Mouse (Mus musculus): ENCODE results near the gene Mllt10. TPM values are rescaled to one million over a fixed set of nuclear protein-coding genes. Genes with fewer than 3 reads are reported as not detected.

Gene Mllt10
- polyA plus RNA-seq, 1 experiment = 27.4 TPM

GRCm38 (mm10) chr2:18116432-18116831, 61.4 kb downstream of the Mllt10 start:
- TF ChIP-seq POLR2A (IDR thresholded peaks at IDR 0.05; ENCODE audit: low read depth, low read length) = no peak
- no peak for TF ChIP-seq CTCF (IDR thresholded peaks at IDR 0.05; ENCODE audit: extremely low read depth, insufficient read depth, insufficient read length, insufficient replicate concordance)
- 88% methylated on average over 3 of the region's 3 CpGs for WGBS
- DNase-seq (ENCODE audit: low read depth in 1 of 2, low spot score in 2 of 2) = no peak

GRCm38 (mm10) chr2:18138131-18138530, 83.1 kb downstream of the Mllt10 start:
- no peaks in the 10 kb centered on the region for H3K4me1 ChIP-seq (ENCODE audit: control insufficient read depth, insufficient read depth, insufficient read length)
- H3K27me3 ChIP-seq (ENCODE audit: control insufficient read depth, insufficient read depth, low read length) = no peaks in the 10 kb centered on the region
- peaks cover 11% of the 10 kb centered on the region; the same call in 1 of the 2 replicates for H3K36me3 ChIP-seq (ENCODE audit: control insufficient read depth, insufficient read depth, low read length)
- H3K4me3 ChIP-seq (ENCODE audit: extremely low read depth, insufficient read depth, insufficient read length) = no peak overlapping the region
- DNase-seq (ENCODE audit: low read depth in 1 of 2, low spot score in 2 of 2) = no peak
- no peak overlapping the region for H3K27ac ChIP-seq (ENCODE audit: insufficient read depth, low read length)
- TF ChIP-seq POLR2A (IDR thresholded peaks at IDR 0.05; ENCODE audit: low read depth, low read length) (no peak), CTCF (IDR thresholded peaks at IDR 0.05; ENCODE audit: extremely low read depth, insufficient read depth, insufficient read length, insufficient replicate concordance) (no peak)
- 92% methylated on average over 2 of the region's 2 CpGs for WGBS

More at GRCm38 (mm10) chr2:18116432-18116831, 61.4 kb downstream of the Mllt10 start:
- Histone ChIP-seq H3K27ac (ENCODE audit: insufficient read depth, low read length) (no peak overlapping the region), H3K36me3 (ENCODE audit: control insufficient read depth, insufficient read depth, low read length) (0 out of 2 replicates have a peak, but pooled peaks cover under 1% of the 10 kb centered on the region), H3K4me3 (ENCODE audit: extremely low read depth, insufficient read depth, insufficient read length) (no peak overlapping the region), H3K27me3 (ENCODE audit: control insufficient read depth, insufficient read depth, low read length) (no peaks in the 10 kb centered on the region), H3K4me1 (ENCODE audit: control insufficient read depth, insufficient read depth, insufficient read length) (no peaks in the 10 kb centered on the region; the same call in 1 of the 2 replicates)

- H3K27ac ChIP-seq (ENCODE audit: insufficient read depth, low read length) = no peak overlapping the region
- DNase-seq (ENCODE audit: low read depth in 1 of 2, low spot score in 2 of 2) = no peak
- no peak for TF ChIP-seq CTCF (IDR thresholded peaks at IDR 0.05; ENCODE audit: extremely low read depth, insufficient read depth, insufficient read length, insufficient replicate concordance)
- TF ChIP-seq POLR2A (IDR thresholded peaks at IDR 0.05; ENCODE audit: low read depth, low read length) = no peak
- no peaks in the 10 kb centered on the region for H3K27me3 ChIP-seq (ENCODE audit: control insufficient read depth, insufficient read depth, low read length)
- no peak overlapping the region for H3K4me3 ChIP-seq (ENCODE audit: extremely low read depth, insufficient read depth, insufficient read length)
- H3K36me3 ChIP-seq (ENCODE audit: control insufficient read depth, insufficient read depth, low read length) = peaks cover 11% of the 10 kb centered on the region; the same call in 1 of the 2 replicates
- 98% methylated on average over 5 of the region's 5 CpGs for WGBS
- no peaks in the 10 kb centered on the region for H3K4me1 ChIP-seq (ENCODE audit: control insufficient read depth, insufficient read depth, insufficient read length)
Observed at GRCm38 (mm10) chr2:18139646-18140045, 84.6 kb downstream of the Mllt10 start.

- 92% methylated on average over 3 of the region's 3 CpGs for WGBS
- peaks cover 9% of the 10 kb centered on the region for H3K36me3 ChIP-seq (ENCODE audit: control insufficient read depth, insufficient read depth, low read length)
Observed at GRCm38 (mm10) chr2:18156131-18156530, 101.1 kb downstream of the Mllt10 start.

GRCm38 (mm10) chr2:18159426-18159825, 104.4 kb downstream of the Mllt10 start:
- TF ChIP-seq CTCF (IDR thresholded peaks at IDR 0.05; ENCODE audit: extremely low read depth, insufficient read depth, insufficient read length, insufficient replicate concordance) = no peak
- TF ChIP-seq POLR2A (IDR thresholded peaks at IDR 0.05; ENCODE audit: low read depth, low read length) = no peak
- Histone ChIP-seq H3K4me3 (ENCODE audit: extremely low read depth, insufficient read depth, insufficient read length) (no peak overlapping the region), H3K27ac (ENCODE audit: insufficient read depth, low read length) (no peak overlapping the region), H3K4me1 (ENCODE audit: control insufficient read depth, insufficient read depth, insufficient read length) (no peaks in the 10 kb centered on the region), H3K27me3 (ENCODE audit: control insufficient read depth, insufficient read depth, low read length) (no peaks in the 10 kb centered on the region), H3K36me3 (ENCODE audit: control insufficient read depth, insufficient read depth, low read length) (peaks cover 17% of the 10 kb centered on the region)
- WGBS = 92% methylated on average over 3 of the region's 3 CpGs
- no peak for DNase-seq (ENCODE audit: low read depth in 1 of 2, low spot score in 2 of 2)

More at GRCm38 (mm10) chr2:18156131-18156530, 101.1 kb downstream of the Mllt10 start:
- TF ChIP-seq CTCF (IDR thresholded peaks at IDR 0.05; ENCODE audit: extremely low read depth, insufficient read depth, insufficient read length, insufficient replicate concordance) = no peak
- TF ChIP-seq POLR2A (IDR thresholded peaks at IDR 0.05; ENCODE audit: low read depth, low read length) = no peak
- H3K27ac ChIP-seq (ENCODE audit: insufficient read depth, low read length) = no peak overlapping the region
- H3K4me3 ChIP-seq (ENCODE audit: extremely low read depth, insufficient read depth, insufficient read length) = no peak overlapping the region
- H3K27me3 ChIP-seq (ENCODE audit: control insufficient read depth, insufficient read depth, low read length) = no peaks in the 10 kb centered on the region
- DNase-seq (ENCODE audit: low read depth in 1 of 2, low spot score in 2 of 2) = no peak
- H3K4me1 ChIP-seq (ENCODE audit: control insufficient read depth, insufficient read depth, insufficient read length) = no peaks in the 10 kb centered on the region

GRCm38 (mm10) chr2:18160992-18161391, 106.0 kb downstream of the Mllt10 start:
- 94% methylated on average over 5 of the region's 5 CpGs for WGBS
- no peak for DNase-seq (ENCODE audit: low read depth in 1 of 2, low spot score in 2 of 2)
- TF ChIP-seq CTCF (IDR thresholded peaks at IDR 0.05; ENCODE audit: extremely low read depth, insufficient read depth, insufficient read length, insufficient replicate concordance) (no peak), POLR2A (IDR thresholded peaks at IDR 0.05; ENCODE audit: low read depth, low read length) (no peak)
- no peak overlapping the region for H3K4me3 ChIP-seq (ENCODE audit: extremely low read depth, insufficient read depth, insufficient read length)
- peaks cover 18% of the 10 kb centered on the region for H3K36me3 ChIP-seq (ENCODE audit: control insufficient read depth, insufficient read depth, low read length)
- no peaks in the 10 kb centered on the region for H3K4me1 ChIP-seq (ENCODE audit: control insufficient read depth, insufficient read depth, insufficient read length)
- H3K27ac ChIP-seq (ENCODE audit: insufficient read depth, low read length) = no peak overlapping the region
- no peaks in the 10 kb centered on the region for H3K27me3 ChIP-seq (ENCODE audit: control insufficient read depth, insufficient read depth, low read length)

- WGBS = 99% methylated on average over 2 of the region's 2 CpGs
- Histone ChIP-seq H3K27me3 (ENCODE audit: control insufficient read depth, insufficient read depth, low read length) (no peaks in the 10 kb centered on the region), H3K4me1 (ENCODE audit: control insufficient read depth, insufficient read depth, insufficient read length) (no peaks in the 10 kb centered on the region), H3K36me3 (ENCODE audit: control insufficient read depth, insufficient read depth, low read length) (peaks cover 14% of the 10 kb centered on the region), H3K4me3 (ENCODE audit: extremely low read depth, insufficient read depth, insufficient read length) (no peak overlapping the region), H3K27ac (ENCODE audit: insufficient read depth, low read length) (no peak overlapping the region)
- TF ChIP-seq POLR2A (IDR thresholded peaks at IDR 0.05; ENCODE audit: low read depth, low read length) (no peak), CTCF (IDR thresholded peaks at IDR 0.05; ENCODE audit: extremely low read depth, insufficient read depth, insufficient read length, insufficient replicate concordance) (no peak)
- DNase-seq (ENCODE audit: low read depth in 1 of 2, low spot score in 2 of 2) = no peak
Observed at GRCm38 (mm10) chr2:18165511-18165910, 110.5 kb downstream of the Mllt10 start.
